Mouse (Mus musculus) spleen, adult 2 months (tissue): ENCODE measurements around the gene Dcx. TPM values are rescaled to one million over a fixed set of nuclear protein-coding genes. Genes with fewer than 3 reads are reported as not detected.

Experiments
- DNase-seq, 2 experiments: peaks; one replicate each; pipeline versions ENCODE4 v3.0.0 to v3.0.0-alpha.2; 2012 to 2021; ENCODE audit warnings: low spot score in 2 of 2, low read depth in 1 of 2
- H3K27ac ChIP-seq: fragments of 200-500 bp; 2 replicates; pipeline ENCODE4 v1.5.1; 2012; ENCODE audit warnings: low read length, inconsistent platforms; ENCODE audit not compliant: insufficient read depth
- H3K27me3 ChIP-seq: fragments of 200-500 bp; 2 replicates; pipeline ENCODE4 v1.6.1; 2012; ENCODE audit warnings: mild to moderate bottlenecking, moderate library complexity, low read length, inconsistent platforms; ENCODE audit not compliant: control insufficient read depth, insufficient read depth
- H3K36me3 ChIP-seq: fragments of 200-500 bp; 2 replicates; pipeline ENCODE4 v1.6.1; 2012; ENCODE audit warnings: mild to moderate bottlenecking, low read length, inconsistent platforms; ENCODE audit not compliant: control insufficient read depth, insufficient read depth
- H3K4me1 ChIP-seq: fragments of 200-500 bp; 2 replicates; pipeline ENCODE4 v1.6.1; 2011; ENCODE audit warnings: inconsistent platforms; ENCODE audit not compliant: control insufficient read depth, insufficient read depth, insufficient read length
- H3K4me3 ChIP-seq: fragments of 200-500 bp; 2 replicates; pipeline ENCODE4 v1.5.1; 2011; ENCODE audit warnings: mild to moderate bottlenecking, inconsistent platforms; ENCODE audit not compliant: insufficient read depth, insufficient read length; ENCODE audit errors: extremely low read depth
- CTCF ChIP-seq: fragments of 200-500 bp; IDR thresholded peaks from 2 replicates; pipeline ENCODE4 v1.5.1; 2011; ENCODE audit warnings: mild to moderate bottlenecking, inconsistent platforms; ENCODE audit not compliant: insufficient read depth, insufficient read length, insufficient replicate concordance; ENCODE audit errors: extremely low read depth
- POLR2A ChIP-seq: fragments of 200-500 bp; IDR thresholded peaks from 2 replicates; pipeline ENCODE4 v1.6.1; 2011; ENCODE audit warnings: low read depth, low read length, inconsistent platforms
- WGBS: fragments of 180-500 bp; shearing (Covaris S2); methylation state at CpG from one replicate; pipeline ENCODE4 v1.1.7; 2018; 5-methylcytosine and 5-hydroxymethylcytosine counted together
- polyA plus RNA-seq: library from polyadenylated mRNA; depleted of rRNA; stranded (reverse); fragments of >200 nt; gene quantifications from 2 replicates; pipeline ENCODE4 v1.2.3, GENCODE M21; 2012

The Dcx gene
- polyA plus RNA-seq, 1 experiment = not detected

GRCm38 (mm10) chrX:143904689-143905088 lies 28.4 kb downstream of the Dcx start:
- 27% methylated on average over 2 of the region's 2 CpGs for WGBS
- Histone ChIP-seq H3K4me1 (no peaks in the 10 kb centered on the region), H3K36me3 (no peaks in the 10 kb centered on the region), H3K27me3 (no peaks in the 10 kb centered on the region), H3K4me3 (no peak overlapping the region), H3K27ac (no peak overlapping the region)
- TF ChIP-seq CTCF (no peak), POLR2A (no peak)
- no peak for DNase-seq

GRCm38 (mm10) chrX:143902300-143902699 lies 30.8 kb downstream of the Dcx start:
- no peaks in the 10 kb centered on the region for H3K27me3 ChIP-seq
- TF ChIP-seq POLR2A (no peak), CTCF (no peak)
- 57% methylated on average over 8 of the region's 8 CpGs for WGBS
- no peaks in the 10 kb centered on the region for H3K36me3 ChIP-seq
- H3K4me3 ChIP-seq = no peak overlapping the region
- no peaks in the 10 kb centered on the region for H3K4me1 ChIP-seq
- no peak for DNase-seq
- H3K27ac ChIP-seq = no peak overlapping the region

GRCm38 (mm10) chrX:143897363-143898285 lies 35.5 kb downstream of the Dcx start:
- Histone ChIP-seq H3K27me3 (no peaks in the 10 kb centered on the region), H3K36me3 (no peaks in the 10 kb centered on the region), H3K4me3 (no peak overlapping the region), H3K4me1 (no peaks in the 10 kb centered on the region), H3K27ac (no peak overlapping the region)
- no peak for DNase-seq
- WGBS = 74% methylated on average over 7 of the region's 7 CpGs
- TF ChIP-seq POLR2A (no peak), CTCF (no peak)

GRCm38 (mm10) chrX:143896936-143897335 lies 36.2 kb downstream of the Dcx start:
- Histone ChIP-seq H3K27me3 (no peaks in the 10 kb centered on the region), H3K36me3 (no peaks in the 10 kb centered on the region), H3K27ac (no peak overlapping the region), H3K4me1 (no peaks in the 10 kb centered on the region), H3K4me3 (no peak overlapping the region)
- DNase-seq = no peak
- TF ChIP-seq CTCF = no peak
- no peak for TF ChIP-seq POLR2A
- 94% methylated on average over 5 of the region's 5 CpGs for WGBS

GRCm38 (mm10) chrX:143893180-143893579 lies 39.9 kb downstream of the Dcx start:
- no peak for TF ChIP-seq POLR2A
- TF ChIP-seq CTCF = no peak
- Histone ChIP-seq H3K4me3 (no peak overlapping the region), H3K4me1 (no peaks in the 10 kb centered on the region), H3K27ac (no peak overlapping the region), H3K27me3 (no peaks in the 10 kb centered on the region), H3K36me3 (no peaks in the 10 kb centered on the region)
- WGBS = 62% methylated on average over 3 of the region's 3 CpGs
- no peak for DNase-seq

- TF ChIP-seq POLR2A (no peak), CTCF (no peak)
- Histone ChIP-seq H3K4me1 (no peaks in the 10 kb centered on the region), H3K27ac (no peak overlapping the region), H3K4me3 (no peak overlapping the region), H3K27me3 (no peaks in the 10 kb centered on the region), H3K36me3 (no peaks in the 10 kb centered on the region)
- 73% methylated on average over 4 of the region's 4 CpGs for WGBS
- DNase-seq = no peak
Observed at GRCm38 (mm10) chrX:143885765-143886164, 47.3 kb downstream of the Dcx start.

DNA sequence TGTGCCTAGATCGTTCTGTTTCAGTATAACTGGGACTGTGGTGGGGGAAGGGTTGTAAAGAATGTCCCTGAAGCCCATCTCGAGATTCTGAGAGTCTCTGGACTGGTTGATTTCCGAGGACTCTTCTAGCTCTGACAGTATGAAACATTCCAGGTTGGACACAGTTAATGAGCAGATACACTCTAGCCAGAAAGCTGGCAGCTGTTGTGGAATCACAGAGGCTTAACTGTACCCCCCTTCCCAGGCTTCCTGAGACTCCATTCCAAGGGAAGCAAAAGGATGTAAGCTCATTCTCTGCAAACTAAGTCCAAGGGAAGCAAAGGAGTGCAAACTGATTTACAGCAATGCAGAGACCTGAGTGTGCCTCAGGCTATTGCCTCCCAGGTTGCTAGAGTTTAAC lies 48.2 kb downstream of the Dcx start:
- Histone ChIP-seq H3K36me3 (no peaks in the 10 kb centered on the region), H3K27me3 (no peaks in the 10 kb centered on the region), H3K4me3 (no peak overlapping the region), H3K4me1 (no peaks in the 10 kb centered on the region), H3K27ac (no peak overlapping the region)
- 49% methylated on average over 3 of the region's 3 CpGs for WGBS
- TF ChIP-seq CTCF (no peak), POLR2A (no peak)
- DNase-seq = no peak
